Mouse (Mus musculus) forebrain, embryonic 15.5 days (tissue): ENCODE results near the gene Cnrip1. TPM values are rescaled to one million over a fixed set of nuclear protein-coding genes. Genes with fewer than 3 reads are reported as not detected.
"Not testable (repeated sequence)": the region's sequence is repeated elsewhere in the genome, so short reads cannot be mapped to it uniquely, and the experiment has no call there.

Source experiments
- ATAC-seq: fragments of 200-750 bp; cut with Nextera tagmentation; replicated peaks from 2 replicates; pipeline ENCODE4 v1.8.0; 2017; ENCODE audit warnings: mild to moderate bottlenecking, moderate TSS enrichment, moderate library complexity
- H3K27ac ChIP-seq: fragments of 300-500 bp; sonication (generic); replicated peaks from 2 replicates; pipeline ENCODE4 v1.5.1; 2015; ENCODE audit warnings: mild to moderate bottlenecking, inconsistent platforms
- H3K27me3 ChIP-seq: fragments of 300-500 bp; sonication (generic); 2 replicates; pipeline ENCODE4 v1.6.1; 2015; ENCODE audit warnings: inconsistent platforms
- H3K36me3 ChIP-seq: fragments of 300-500 bp; sonication (generic); 2 replicates; pipeline ENCODE4 v1.6.1; 2015; ENCODE audit warnings: mild to moderate bottlenecking, inconsistent platforms
- H3K4me1 ChIP-seq: fragments of 300-500 bp; sonication (generic); 2 replicates; pipeline ENCODE4 v1.6.1; 2015; ENCODE audit warnings: inconsistent platforms
- H3K4me2 ChIP-seq: fragments of 300-500 bp; sonication (generic); replicated peaks from 2 replicates; pipeline ENCODE4 v1.6.1; 2015; ENCODE audit warnings: mild to moderate bottlenecking, inconsistent platforms
- H3K4me3 ChIP-seq: fragments of 300-500 bp; sonication (generic); 2 replicates; pipeline ENCODE4 v1.5.1; 2015; ENCODE audit warnings: mild to moderate bottlenecking, inconsistent platforms
- H3K9ac ChIP-seq: fragments of 300-500 bp; sonication (generic); replicated peaks from 2 replicates; pipeline ENCODE4 v1.6.1; 2015; ENCODE audit warnings: mild to moderate bottlenecking, inconsistent platforms
- H3K9me3 ChIP-seq: fragments of 300-500 bp; sonication (generic); 2 replicates; pipeline ENCODE4 v1.6.1; 2016; ENCODE audit warnings: inconsistent platforms
- WGBS: fragments of 180-500 bp; shearing (Covaris S2); methylation state at CpG from one replicate; pipeline ENCODE4 v1.1.7; 2015; ENCODE audit warnings: mixed read lengths; 5-methylcytosine and 5-hydroxymethylcytosine counted together
- polyA plus RNA-seq: library from polyadenylated mRNA; unstranded; fragments of >200 nt; fragmentation: Nextera tagmentation; extraction: Ambion mirVana; gene quantifications from 2 replicates; pipeline ENCODE4 v1.2.1, GENCODE M21; 2015

Gene Cnrip1
- polyA plus RNA-seq, 1 experiment from 2014 or later = 130 TPM

- H3K36me3 ChIP-seq = no peaks in the 10 kb centered on the region
- no peaks in the 10 kb centered on the region for H3K27me3 ChIP-seq
- H3K27ac ChIP-seq = no peak overlapping the region
- no peak overlapping the region for H3K9ac ChIP-seq
- no peak overlapping the region for H3K4me3 ChIP-seq
- peak; percentile 35; the same call in 1 of the 2 replicates for ATAC-seq
- 77% methylated on average over 2 of the region's 2 CpGs for WGBS
- 0 out of 2 replicates have a peak, but pooled peaks cover under 1% of the 10 kb centered on the region for H3K4me1 ChIP-seq
- H3K9me3 ChIP-seq = no peaks in the 10 kb centered on the region
- H3K4me2 ChIP-seq = no peak overlapping the region
These were observed 5.6 kb upstream of the Cnrip1 start for GRCm38 (mm10) chr11:17045806-17046205.

- H3K9me3 ChIP-seq = no peaks in the 10 kb centered on the region
- H3K4me3 ChIP-seq = peak overlapping the region; percentile 54
- peak; percentile 6; the same call in 1 of the 2 replicates for ATAC-seq
- 12% methylated on average over 6 of the region's 6 CpGs for WGBS
- peak overlapping the region; percentile 84 for H3K27ac ChIP-seq
- peaks cover 23% of the 10 kb centered on the region for H3K4me1 ChIP-seq
- peak overlapping the region; percentile 55 for H3K4me2 ChIP-seq
- 0 out of 2 replicates have a peak, but pooled peaks cover 4% of the 10 kb centered on the region for H3K36me3 ChIP-seq
- peak overlapping the region; percentile 82 for H3K9ac ChIP-seq
- H3K27me3 ChIP-seq = no peaks in the 10 kb centered on the region
These were observed 1.2 kb downstream of the Cnrip1 start for GRCm38 (mm10) chr11:17052476-17053049.

DNA sequence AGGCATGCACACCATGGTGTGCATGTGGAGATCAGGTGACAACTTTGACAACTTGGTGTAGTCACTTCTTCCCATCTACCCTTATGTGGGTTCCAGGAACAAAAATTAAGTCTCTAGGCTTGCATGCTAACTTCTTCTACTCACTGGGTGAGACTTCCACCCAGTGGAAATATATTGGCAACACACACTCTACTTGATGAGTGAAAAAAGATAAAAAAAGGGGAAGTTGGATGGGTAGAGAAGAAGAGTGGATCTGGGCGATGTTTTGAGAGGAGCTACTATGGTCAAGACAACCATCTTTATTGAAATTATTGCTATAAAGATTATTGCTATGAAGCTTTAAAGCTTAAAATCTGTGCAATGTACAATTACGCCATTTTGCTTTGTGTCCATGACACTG is 18.0 kb downstream of the Cnrip1 start:
- H3K4me1 ChIP-seq, H3K27ac ChIP-seq, H3K4me3 ChIP-seq, H3K4me2 ChIP-seq, H3K9me3 ChIP-seq, ATAC-seq, H3K9ac ChIP-seq, H3K27me3 ChIP-seq, H3K36me3 ChIP-seq: not testable (repeated sequence)
- 95% methylated on average over 2 of the region's 2 CpGs for WGBS

DNA sequence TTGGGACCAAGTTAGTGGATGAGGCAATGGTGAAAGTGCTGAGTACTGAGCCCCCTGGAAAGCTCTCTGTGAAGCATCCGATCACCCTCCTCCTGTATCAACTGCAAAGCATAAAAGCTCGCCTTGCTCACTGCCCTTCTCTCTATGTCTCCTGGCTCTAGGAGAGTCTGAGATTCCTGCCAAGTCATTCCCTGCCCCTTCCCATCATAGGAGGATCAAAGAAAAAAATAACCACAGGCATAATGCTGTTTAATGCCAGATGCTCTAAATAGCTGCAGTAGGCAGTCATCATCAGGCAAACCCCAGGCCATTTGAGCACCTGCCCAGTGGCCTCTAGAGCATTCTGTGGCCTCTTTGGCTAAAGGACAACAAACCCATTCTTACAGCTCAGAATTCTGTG is 24.3 kb downstream of the Cnrip1 start:
- Histone ChIP-seq H3K27ac (no peak overlapping the region), H3K4me3 (no peak overlapping the region), H3K4me1 (no peaks in the 10 kb centered on the region), H3K9ac (no peak overlapping the region), H3K4me2 (no peak overlapping the region), H3K9me3 (no peaks in the 10 kb centered on the region), H3K36me3 (no peaks in the 10 kb centered on the region), H3K27me3 (no peaks in the 10 kb centered on the region)
- WGBS = 89% methylated on average over 2 of the region's 2 CpGs
- no peak for ATAC-seq

GRCm38 (mm10) chr11:17082086-17082485 is 30.7 kb downstream of the Cnrip1 start:
- H3K36me3 ChIP-seq = no peaks in the 10 kb centered on the region
- no peak overlapping the region for H3K9ac ChIP-seq
- H3K27ac ChIP-seq = no peak overlapping the region
- H3K4me3 ChIP-seq = no peak overlapping the region
- no peaks in the 10 kb centered on the region for H3K4me1 ChIP-seq
- no peaks in the 10 kb centered on the region for H3K27me3 ChIP-seq
- no peak overlapping the region for H3K4me2 ChIP-seq
- no peaks in the 10 kb centered on the region for H3K9me3 ChIP-seq
- 55% methylated on average over 3 of the region's 3 CpGs for WGBS
- no peak for ATAC-seq

GRCm38 (mm10) chr11:17082953-17083352 is 31.6 kb downstream of the Cnrip1 start:
- Histone ChIP-seq H3K36me3 (no peaks in the 10 kb centered on the region), H3K4me3 (no peak overlapping the region), H3K4me1 (no peaks in the 10 kb centered on the region), H3K9me3 (no peaks in the 10 kb centered on the region), H3K27ac (no peak overlapping the region), H3K4me2 (no peak overlapping the region), H3K27me3 (no peaks in the 10 kb centered on the region), H3K9ac (no peak overlapping the region)
- WGBS = 52% methylated on average over 2 of the region's 2 CpGs
- peak; percentile 83 for ATAC-seq

DNA sequence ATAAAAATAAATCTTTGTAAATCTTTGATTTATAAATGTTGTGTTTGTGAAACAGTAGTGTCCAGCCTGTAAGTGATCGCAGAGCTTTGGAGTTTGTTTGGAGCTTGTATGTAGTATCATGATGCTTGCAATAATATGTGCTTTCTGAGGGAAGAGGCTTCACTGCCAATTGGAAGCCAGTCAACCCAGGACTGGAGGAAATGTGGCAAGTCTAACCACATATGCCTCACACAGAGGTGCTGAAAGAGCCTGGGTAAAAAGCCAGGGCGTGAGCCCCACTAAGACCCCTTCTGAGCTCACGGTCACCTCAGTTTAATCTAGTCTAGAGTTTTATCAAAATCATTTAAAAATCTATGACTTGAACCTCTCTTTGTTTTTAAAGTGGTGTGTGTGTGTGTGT is 32.1 kb downstream of the Cnrip1 start:
- H3K4me3 ChIP-seq = no peak overlapping the region

GRCm38 (mm10) chr11:17083866-17084265 is 32.5 kb downstream of the Cnrip1 start:
- Histone ChIP-seq H3K36me3 (no peaks in the 10 kb centered on the region), H3K4me1 (no peaks in the 10 kb centered on the region), H3K9ac (no peak overlapping the region), H3K27ac (no peak overlapping the region), H3K27me3 (no peaks in the 10 kb centered on the region), H3K9me3 (no peaks in the 10 kb centered on the region), H3K4me2 (no peak overlapping the region), H3K4me3 (no peak overlapping the region)
- WGBS = 64% methylated on average over 1 of the region's 1 CpGs
- ATAC-seq = no peak

More for the DNA sequence above, 32.1 kb downstream of the Cnrip1 start:
- 96% methylated on average over 3 of the region's 3 CpGs for WGBS
- no peaks in the 10 kb centered on the region for H3K27me3 ChIP-seq
- no peak overlapping the region for H3K27ac ChIP-seq
- 0 out of 2 replicates have a peak, but pooled peaks have one; percentile 31 for ATAC-seq
- no peaks in the 10 kb centered on the region for H3K9me3 ChIP-seq
- no peaks in the 10 kb centered on the region for H3K4me1 ChIP-seq
- no peaks in the 10 kb centered on the region for H3K36me3 ChIP-seq
- no peak overlapping the region for H3K9ac ChIP-seq
- no peak overlapping the region for H3K4me2 ChIP-seq

DNA sequence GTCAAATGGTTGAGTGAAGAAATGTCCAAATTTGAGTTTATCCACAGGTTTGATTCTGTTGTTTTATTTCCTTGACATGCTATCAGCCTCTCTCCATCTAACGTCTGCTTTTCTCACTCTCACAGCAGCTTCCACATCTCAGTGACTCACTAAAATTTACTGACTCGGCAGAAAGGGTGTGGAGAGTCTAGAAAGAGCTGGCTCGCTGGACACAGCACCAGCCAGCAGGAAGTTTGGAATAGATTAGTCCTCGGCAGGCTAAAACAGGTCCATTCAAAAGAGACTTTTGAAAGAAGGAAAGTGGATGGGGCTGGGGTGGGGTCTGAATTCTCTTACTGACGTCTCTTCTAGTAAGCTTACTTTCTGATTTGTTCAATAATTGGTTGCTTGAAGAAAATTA is 34.7 kb downstream of the Cnrip1 start:
- Histone ChIP-seq H3K9me3 (no peaks in the 10 kb centered on the region), H3K4me3 (no peak overlapping the region), H3K36me3 (no peaks in the 10 kb centered on the region), H3K9ac (no peak overlapping the region), H3K4me1 (no peaks in the 10 kb centered on the region), H3K27ac (no peak overlapping the region), H3K27me3 (no peaks in the 10 kb centered on the region), H3K4me2 (no peak overlapping the region)
- peak; percentile 32; the same call in 1 of the 2 replicates for ATAC-seq
- WGBS = 14% methylated on average over 5 of the region's 5 CpGs

DNA sequence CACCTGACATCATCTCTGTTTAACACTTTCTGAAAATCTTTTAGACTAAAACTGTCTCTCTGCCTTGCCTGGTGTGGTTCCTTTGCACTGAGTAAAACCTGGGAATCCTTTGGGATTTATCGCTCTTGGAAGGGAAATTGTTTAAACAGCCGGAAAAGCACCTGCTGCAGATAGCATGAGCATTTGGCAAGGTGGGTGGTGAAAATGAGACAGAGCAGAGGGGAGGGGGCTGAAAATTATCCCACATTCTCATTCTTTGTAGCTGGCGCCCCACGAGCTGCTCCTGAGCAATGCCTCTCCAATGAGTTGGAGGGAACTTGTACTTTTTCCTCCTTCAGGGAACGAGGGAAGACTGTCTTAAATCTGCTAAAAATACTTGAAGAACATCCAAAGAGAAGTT is 55.5 kb downstream of the Cnrip1 start:
- Histone ChIP-seq H3K4me1 (no peaks in the 10 kb centered on the region), H3K4me3 (no peak overlapping the region), H3K36me3 (no peaks in the 10 kb centered on the region), H3K4me2 (no peak overlapping the region), H3K27ac (no peak overlapping the region), H3K9ac (no peak overlapping the region), H3K27me3 (no peaks in the 10 kb centered on the region), H3K9me3 (no peaks in the 10 kb centered on the region)
- ATAC-seq = no peak
- 83% methylated on average over 5 of the region's 5 CpGs for WGBS

GRCm38 (mm10) chr11:17107359-17107758 is 56.0 kb downstream of the Cnrip1 start:
- Histone ChIP-seq H3K27ac (no peak overlapping the region), H3K9me3 (no peaks in the 10 kb centered on the region), H3K4me2 (no peak overlapping the region), H3K9ac (no peak overlapping the region), H3K4me3 (no peak overlapping the region), H3K27me3 (no peaks in the 10 kb centered on the region), H3K36me3 (no peaks in the 10 kb centered on the region), H3K4me1 (no peaks in the 10 kb centered on the region)
- WGBS = 86% methylated on average over 6 of the region's 6 CpGs
- no peak for ATAC-seq

GRCm38 (mm10) chr11:17112419-17113090 is 61.2 kb downstream of the Cnrip1 start:
- Histone ChIP-seq H3K36me3 (no peaks in the 10 kb centered on the region), H3K4me3 (no peak overlapping the region), H3K27ac (no peak overlapping the region), H3K9me3 (no peaks in the 10 kb centered on the region), H3K27me3 (no peaks in the 10 kb centered on the region), H3K4me2 (no peak overlapping the region), H3K9ac (no peak overlapping the region), H3K4me1 (no peaks in the 10 kb centered on the region)
- ATAC-seq = no peak
- WGBS = 81% methylated on average over 1 of the region's 1 CpGs

- 72% methylated on average over 2 of the region's 2 CpGs for WGBS
- H3K4me3 ChIP-seq = no peak overlapping the region
- ATAC-seq = no peak
- no peak overlapping the region for H3K9ac ChIP-seq
- H3K9me3 ChIP-seq = no peaks in the 10 kb centered on the region
- H3K27me3 ChIP-seq = no peaks in the 10 kb centered on the region
- no peaks in the 10 kb centered on the region for H3K4me1 ChIP-seq
- no peak overlapping the region for H3K4me2 ChIP-seq
- H3K27ac ChIP-seq = no peak overlapping the region
- H3K36me3 ChIP-seq = no peaks in the 10 kb centered on the region
These were observed 75.0 kb downstream of the Cnrip1 start for GRCm38 (mm10) chr11:17126418-17126817.
